10 mouse cellular contexts compared by ENCODE assay signal in the genomic region with DNA sequence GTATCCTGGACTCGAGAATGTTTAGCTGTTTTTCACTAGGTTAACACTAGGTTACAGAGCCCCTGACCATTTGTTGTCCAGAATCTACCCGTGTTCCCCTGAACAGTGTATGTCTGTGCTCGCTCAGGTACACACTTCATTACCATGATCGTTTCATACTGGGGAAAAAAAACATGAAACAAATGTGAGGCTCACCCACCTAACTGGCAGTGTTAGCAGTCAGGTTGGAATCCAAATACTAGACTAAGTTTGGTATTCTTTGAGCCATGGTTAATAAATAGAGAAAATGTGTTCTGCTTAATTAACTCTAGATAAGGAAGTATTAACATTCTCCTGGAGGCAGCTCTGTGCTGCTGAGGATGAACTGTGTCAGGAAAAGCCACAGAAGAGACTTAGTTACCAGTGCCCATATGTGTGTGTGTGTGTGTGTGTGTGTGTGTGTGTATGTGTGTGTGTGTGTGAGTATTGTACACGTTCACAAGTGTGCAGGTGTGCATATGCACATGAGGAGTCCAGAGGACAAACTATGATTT.
"Had no signal": no experiment of that assay in that cellular context is flagged by ENCODE, and none has a peak within 500 bp of the region (broad histone marks: within the 10 kb centered on the region; RNA-seq: fewer than 3 reads in every experiment).

No protein-coding gene starts in this region.

- H3K9me3 ChIP-seq: intestine, embryonic 15.5 days; limb, embryonic 10.5 days; midbrain, embryonic 13.5 days had no signal

- H3K9ac ChIP-seq: intestine, embryonic 15.5 days; midbrain, embryonic 13.5 days had no signal

- H3K27ac ChIP-seq: hindbrain, postnatal 0 days; intestine, embryonic 15.5 days; left cerebral cortex, adult 2 months; limb, embryonic 10.5 days; midbrain, embryonic 13.5 days had no signal

- ATAC-seq: hindbrain, postnatal 0 days; intestine, embryonic 15.5 days; midbrain, embryonic 13.5 days had no signal

- H3K4me2 ChIP-seq: intestine, embryonic 15.5 days; midbrain, embryonic 13.5 days had no signal

- H3K4me3 ChIP-seq: intestine, embryonic 15.5 days; left cerebral cortex, adult 2 months; limb, embryonic 10.5 days; midbrain, embryonic 13.5 days had no signal

- H3K4me1 ChIP-seq: intestine, embryonic 15.5 days; midbrain, embryonic 13.5 days had no signal

- H3K27me3 ChIP-seq: intestine, embryonic 15.5 days; midbrain, embryonic 13.5 days had no signal

- H3K36me3 ChIP-seq: intestine, embryonic 15.5 days; limb, embryonic 10.5 days; midbrain, embryonic 13.5 days had no signal

- DNase-seq: kidney, adult 18-20 months; lung, adult 18-20 months; lung, postnatal 36 days; right cerebral cortex, postnatal 14 days; thymus, postnatal 36 days had no signal
